Mouse (Mus musculus) adrenal gland, adult 8-10 months (tissue): ENCODE measurements around the gene Aff3. TPM values are rescaled to one million over a fixed set of nuclear protein-coding genes. Genes with fewer than 3 reads are reported as not detected.

Experiments
- DNase-seq: peaks from one replicate; pipeline ENCODE4 v3.0.0; 2022
- total RNA-seq, 4 experiments: library from RNA; stranded (reverse); gene quantifications; 2 replicates each; pipeline ENCODE4 v1.2.4; 2022

Aff3 gene
- total RNA-seq, 4 experiments from 2014 or later, result 3.0 to 5.3 (median 4.0) TPM

GRCm38 (mm10) chr1:38318614-38319013 lies 346.1 kb downstream of the Aff3 start:
- no peak for DNase-seq

- DNase-seq, result no peak
Observed at GRCm38 (mm10) chr1:38315992-38316391, 348.8 kb downstream of the Aff3 start.

- no peak for DNase-seq
Observed at GRCm38 (mm10) chr1:38310496-38310895, 354.3 kb downstream of the Aff3 start.

GRCm38 (mm10) chr1:38310076-38310475 lies 354.7 kb downstream of the Aff3 start:
- DNase-seq, result no peak

- no peak for DNase-seq
Observed at GRCm38 (mm10) chr1:38309341-38309740, 355.4 kb downstream of the Aff3 start.

GRCm38 (mm10) chr1:38308705-38308996 lies 356.1 kb downstream of the Aff3 start:
- DNase-seq, result no peak

GRCm38 (mm10) chr1:38307821-38308704 lies 356.7 kb downstream of the Aff3 start:
- DNase-seq, result peak; percentile 20

GRCm38 (mm10) chr1:38307234-38307633 lies 357.5 kb downstream of the Aff3 start:
- no peak for DNase-seq

- DNase-seq, result no peak
Observed at GRCm38 (mm10) chr1:38306146-38306545, 358.6 kb downstream of the Aff3 start.

GRCm38 (mm10) chr1:38304376-38304775 lies 360.4 kb downstream of the Aff3 start:
- DNase-seq, result no peak

- no peak for DNase-seq
Observed at GRCm38 (mm10) chr1:38298291-38298690, 366.5 kb downstream of the Aff3 start.

- no peak for DNase-seq
Observed at GRCm38 (mm10) chr1:38294906-38295305, 369.8 kb downstream of the Aff3 start.

- DNase-seq, result no peak
Observed at GRCm38 (mm10) chr1:38294336-38294695, 370.4 kb downstream of the Aff3 start.

GRCm38 (mm10) chr1:38293671-38294335 lies 371.0 kb downstream of the Aff3 start:
- DNase-seq, result no peak

GRCm38 (mm10) chr1:38292851-38293250 lies 371.9 kb downstream of the Aff3 start:
- no peak for DNase-seq

- peak; percentile 10 for DNase-seq
Observed at GRCm38 (mm10) chr1:38291915-38292314, 372.8 kb downstream of the Aff3 start.

- no peak for DNase-seq
Observed at GRCm38 (mm10) chr1:38291497-38291896, 373.3 kb downstream of the Aff3 start.

GRCm38 (mm10) chr1:38290881-38291280 lies 373.9 kb downstream of the Aff3 start:
- DNase-seq, result no peak

GRCm38 (mm10) chr1:38289891-38290290 lies 374.9 kb downstream of the Aff3 start:
- no peak for DNase-seq

- DNase-seq, result no peak
Observed at GRCm38 (mm10) chr1:38288716-38289115, 376.0 kb downstream of the Aff3 start.

- no peak for DNase-seq
Observed at GRCm38 (mm10) chr1:38286551-38286950, 378.2 kb downstream of the Aff3 start.

GRCm38 (mm10) chr1:38280549-38280948 lies 384.2 kb downstream of the Aff3 start:
- DNase-seq, result no peak

- DNase-seq, result no peak
Observed at GRCm38 (mm10) chr1:38271312-38271711, 393.4 kb downstream of the Aff3 start.
